Mouse (Mus musculus) left cerebral cortex, postnatal 4 days (tissue): Measurements from ENCODE around the gene Ggt1. TPM values are rescaled to one million over a fixed set of nuclear protein-coding genes. Genes with fewer than 3 reads are reported as not detected.

Experiments
- DNase-seq: peaks from one replicate; pipeline ENCODE4 v3.0.0-alpha.2; 2022
- intact Hi-C: fragments of 180-260 bp; cut with DNase I; formaldehyde crosslinking; loops from one replicate; pipeline ENCODE4 v1.15.1; 2025
- total RNA-seq, 2 experiments: library from RNA; stranded (reverse); gene quantifications; 2 replicates each; pipeline ENCODE4 v1.2.3; 2021

Gene Ggt1
- total RNA-seq, 2 experiments from 2014 or later, result 3.1 to 3.5 TPM

GRCm38 (mm10) chr10:75570981-75571657, 9.7 kb downstream of the Ggt1 start:
- intact Hi-C loops, result no loop called here
- DNase-seq, result no peak

GRCm38 (mm10) chr10:75571937-75572336, 10.5 kb downstream of the Ggt1 start:
- intact Hi-C loops, result no loop called here
- no peak for DNase-seq

GRCm38 (mm10) chr10:75573181-75573580, 11.8 kb downstream of the Ggt1 start:
- intact Hi-C loops, result no loop called here
- no peak for DNase-seq

- DNase-seq, result no peak
- intact Hi-C loops, result no loop called here
These were observed 12.6 kb downstream of the Ggt1 start for GRCm38 (mm10) chr10:75573965-75574364.

- no peak for DNase-seq
- intact Hi-C loops, result no loop called here
These were observed 17.7 kb downstream of the Ggt1 start for GRCm38 (mm10) chr10:75579129-75579528.

- intact Hi-C loops, result loop anchor here (10.0 kb wide), 2 partner anchors 119 to 369 kb away; partner anchors contain the start of gene Gm5134
- peak; percentile 91 for DNase-seq
These were observed 24.6 kb downstream of the Ggt1 start for GRCm38 (mm10) chr10:75585876-75586552.

GRCm38 (mm10) chr10:75586553-75586879, 25.1 kb downstream of the Ggt1 start:
- intact Hi-C loops, result loop anchor here (10.0 kb wide), 2 partner anchors 118 to 368 kb away; partner anchors contain the start of gene Gm5134
- no peak for DNase-seq

- intact Hi-C loops, result loop anchor here (10.0 kb wide), 2 partner anchors 117 to 367 kb away; partner anchors contain the start of gene Gm5134
- no peak for DNase-seq
These were observed 26.4 kb downstream of the Ggt1 start for GRCm38 (mm10) chr10:75587781-75588180.

GRCm38 (mm10) chr10:75588336-75588735, 26.9 kb downstream of the Ggt1 start:
- intact Hi-C loops, result loop anchor here (10.0 kb wide), 2 partner anchors 116 to 366 kb away; partner anchors contain the start of gene Gm5134
- DNase-seq, result no peak

GRCm38 (mm10) chr10:75589129-75589528, 27.7 kb downstream of the Ggt1 start, which contains the start of gene Ggt5:
Gene Ggt5, plus strand, starts transcription at chr10:75589340.
- peak; percentile 79 for DNase-seq
- intact Hi-C loops, result loop anchor here (10.0 kb wide), 2 partner anchors 116 to 366 kb away; partner anchors contain the start of gene Gm5134

GRCm38 (mm10) chr10:75589651-75590050, 28.2 kb downstream of the Ggt1 start:
- no peak for DNase-seq
- intact Hi-C loops, result loop anchor here (10.0 kb wide), 2 partner anchors 115 to 365 kb away; partner anchors contain the start of gene Gm5134

- DNase-seq, result no peak
- intact Hi-C loops, result no loop called here
These were observed 29.9 kb downstream of the Ggt1 start for GRCm38 (mm10) chr10:75591211-75591894.

GRCm38 (mm10) chr10:75592585-75592984, 31.2 kb downstream of the Ggt1 start:
- DNase-seq, result no peak
- intact Hi-C loops, result no loop called here

- DNase-seq, result peak; percentile 74
- intact Hi-C loops, result no loop called here
These were observed 34.6 kb downstream of the Ggt1 start for GRCm38 (mm10) chr10:75595981-75596380.

- intact Hi-C loops, result no loop called here
- DNase-seq, result no peak
These were observed 38.9 kb downstream of the Ggt1 start for GRCm38 (mm10) chr10:75600189-75600730.

- no peak for DNase-seq
- intact Hi-C loops, result no loop called here
These were observed 43.9 kb downstream of the Ggt1 start for GRCm38 (mm10) chr10:75605162-75605846.

GRCm38 (mm10) chr10:75607253-75607652, 45.8 kb downstream of the Ggt1 start:
- intact Hi-C loops, result no loop called here
- DNase-seq, result no peak

GRCm38 (mm10) chr10:75608975-75609374, 47.6 kb downstream of the Ggt1 start:
- intact Hi-C loops, result no loop called here
- no peak for DNase-seq

- no peak for DNase-seq
These were observed 49.1 kb downstream of the Ggt1 start for GRCm38 (mm10) chr10:75610486-75610885.

GRCm38 (mm10) chr10:75616044-75616443, 54.6 kb downstream of the Ggt1 start:
- intact Hi-C loops, result no loop called here
- no peak for DNase-seq

More at GRCm38 (mm10) chr10:75610486-75610885, 49.1 kb downstream of the Ggt1 start:
- intact Hi-C loops, result no loop called here
